Mouse (Mus musculus) heart, embryonic 13.5 days (tissue): ENCODE data around the gene Nicn1. TPM values are rescaled to one million over a fixed set of nuclear protein-coding genes. Genes with fewer than 3 reads are reported as not detected.
A peak's percentile ranks its signal among the peaks of the same experiment; 100 is the strongest.
"Not testable (repeated sequence)": the region's sequence is repeated elsewhere in the genome, so short reads cannot be mapped to it uniquely, and the experiment has no call there.

Experiments used
- ATAC-seq: fragments of 200-750 bp; cut with Nextera tagmentation; 2 replicates; pipeline ENCODE4 v1.8.0; 2017; ENCODE audit warnings: moderate TSS enrichment; ENCODE audit not compliant: insufficient number of reproducible peaks, low FRiP score, low TSS enrichment; ENCODE audit errors: extremely low read depth
- H3K27ac ChIP-seq: fragments of 300-500 bp; sonication (generic); replicated peaks from 2 replicates; pipeline ENCODE4 v1.5.1; 2015; ENCODE audit warnings: moderate library complexity, mild to moderate bottlenecking, inconsistent platforms
- H3K27me3 ChIP-seq: fragments of 300-500 bp; sonication (generic); replicated peaks from 2 replicates; pipeline ENCODE4 v1.6.1; 2015; ENCODE audit warnings: mild to moderate bottlenecking, inconsistent platforms
- H3K36me3 ChIP-seq: fragments of 300-500 bp; sonication (generic); 2 replicates; pipeline ENCODE4 v1.6.1; 2015; ENCODE audit warnings: mild to moderate bottlenecking, inconsistent platforms
- H3K4me1 ChIP-seq: fragments of 300-500 bp; sonication (generic); 2 replicates; pipeline ENCODE4 v1.6.1; 2015; ENCODE audit warnings: inconsistent platforms
- H3K4me2 ChIP-seq: fragments of 300-500 bp; sonication (generic); 2 replicates; pipeline ENCODE4 v1.6.1; 2015; ENCODE audit warnings: inconsistent platforms, mild to moderate bottlenecking, moderate library complexity
- H3K4me3 ChIP-seq: fragments of 300-500 bp; sonication (generic); 2 replicates; pipeline ENCODE4 v1.5.1; 2015; ENCODE audit warnings: moderate library complexity, mild to moderate bottlenecking, inconsistent platforms
- H3K9ac ChIP-seq: fragments of 300-500 bp; sonication (generic); 2 replicates; pipeline ENCODE4 v1.6.1; 2015; ENCODE audit warnings: inconsistent platforms, mild to moderate bottlenecking, moderate library complexity
- H3K9me3 ChIP-seq: fragments of 300-500 bp; sonication (generic); 2 replicates; pipeline ENCODE4 v1.6.1; 2016; ENCODE audit warnings: inconsistent platforms
- WGBS: fragments of 180-500 bp; shearing (Covaris S2); methylation state at CpG from one replicate; pipeline ENCODE4 v1.1.7; 2015; ENCODE audit warnings: mixed read lengths; 5-methylcytosine and 5-hydroxymethylcytosine counted together
- polyA plus RNA-seq: library from polyadenylated mRNA; unstranded; fragments of >200 nt; fragmentation: Nextera tagmentation; extraction: Ambion mirVana; gene quantifications from 2 replicates; pipeline ENCODE4 v1.2.1, GENCODE M21; 2015

The Nicn1 gene
- polyA plus RNA-seq, 1 experiment from 2014 or later, result 24.3 TPM

- Histone ChIP-seq H3K4me2 (peak overlapping the region; percentile 83), H3K27me3 (no peaks in the 10 kb centered on the region), H3K9ac (peak overlapping the region; percentile 96), H3K9me3 (no peaks in the 10 kb centered on the region), H3K4me3 (peak overlapping the region; percentile 87), H3K4me1 (peaks cover 81% of the 10 kb centered on the region), H3K36me3 (peaks cover 4% of the 10 kb centered on the region; the same call in 1 of the 2 replicates), H3K27ac (peak overlapping the region; percentile 99)
- WGBS, result 3% methylated on average over 10 of the region's 10 CpGs
- no peak for ATAC-seq
These were observed 25.9 kb upstream of the Nicn1 start for GRCm38 (mm10) chr9:108264191-108264921.

- Histone ChIP-seq H3K4me2 (no peak overlapping the region), H3K4me3 (no peak overlapping the region), H3K36me3 (no peaks in the 10 kb centered on the region), H3K27ac (peak overlapping the region; percentile 99), H3K4me1 (peaks cover 65% of the 10 kb centered on the region), H3K9ac (no peak overlapping the region), H3K9me3 (no peaks in the 10 kb centered on the region), H3K27me3 (no peaks in the 10 kb centered on the region)
- WGBS, result 57% methylated on average over 10 of the region's 10 CpGs
- no peak for ATAC-seq
These were observed 23.8 kb upstream of the Nicn1 start for GRCm38 (mm10) chr9:108266261-108266935.

GRCm38 (mm10) chr9:108267691-108268090, 22.5 kb upstream of the Nicn1 start:
- Histone ChIP-seq H3K9me3 (no peaks in the 10 kb centered on the region), H3K36me3 (no peaks in the 10 kb centered on the region), H3K27ac (peak overlapping the region; percentile 65), H3K9ac (no peak overlapping the region), H3K4me2 (peak overlapping the region; percentile 5; the same call in 1 of the 2 replicates), H3K4me1 (peaks cover 63% of the 10 kb centered on the region), H3K27me3 (no peaks in the 10 kb centered on the region), H3K4me3 (no peak overlapping the region)
- 38% methylated on average over 7 of the region's 7 CpGs for WGBS
- no peak for ATAC-seq

GRCm38 (mm10) chr9:108268701-108269100, 21.5 kb upstream of the Nicn1 start:
- not testable (repeated sequence) for ATAC-seq
- H3K4me1 ChIP-seq, result peaks cover 64% of the 10 kb centered on the region
- 66% methylated on average over 6 of the region's 7 CpGs for WGBS

GRCm38 (mm10) chr9:108271941-108272340, 18.3 kb upstream of the Nicn1 start:
- Histone ChIP-seq H3K4me2 (no peak overlapping the region), H3K9ac (no peak overlapping the region), H3K36me3 (no peaks in the 10 kb centered on the region), H3K27ac (0 out of 2 replicates have a peak overlapping the region, but pooled peaks have one; percentile 1), H3K4me3 (no peak overlapping the region), H3K4me1 (peaks cover 49% of the 10 kb centered on the region), H3K27me3 (no peaks in the 10 kb centered on the region), H3K9me3 (no peaks in the 10 kb centered on the region)
- ATAC-seq, result no peak
- 26% methylated on average over 2 of the region's 2 CpGs for WGBS

More at GRCm38 (mm10) chr9:108268701-108269100, 21.5 kb upstream of the Nicn1 start:
- not testable (repeated sequence) for H3K4me2 ChIP-seq, H3K9ac ChIP-seq, H3K36me3 ChIP-seq, H3K9me3 ChIP-seq, H3K4me3 ChIP-seq, H3K27me3 ChIP-seq, H3K27ac ChIP-seq

GRCm38 (mm10) chr9:108272691-108273090, 17.5 kb upstream of the Nicn1 start:
- H3K4me3 ChIP-seq, result no peak overlapping the region
- no peaks in the 10 kb centered on the region for H3K36me3 ChIP-seq
- peaks cover 43% of the 10 kb centered on the region for H3K4me1 ChIP-seq
- ATAC-seq, result no peak
- no peak overlapping the region for H3K4me2 ChIP-seq
- peak overlapping the region; percentile 26; the same call in 1 of the 2 replicates for H3K9ac ChIP-seq
- WGBS, result 55% methylated on average over 5 of the region's 5 CpGs
- H3K27ac ChIP-seq, result peak overlapping the region; percentile 1; the same call in 1 of the 2 replicates
- H3K9me3 ChIP-seq, result no peaks in the 10 kb centered on the region
- H3K27me3 ChIP-seq, result no peaks in the 10 kb centered on the region

GRCm38 (mm10) chr9:108273485-108273884, 16.7 kb upstream of the Nicn1 start:
- Histone ChIP-seq H3K27ac (no peak overlapping the region), H3K9ac (no peak overlapping the region), H3K4me3 (no peak overlapping the region), H3K4me2 (no peak overlapping the region), H3K9me3 (no peaks in the 10 kb centered on the region), H3K27me3 (no peaks in the 10 kb centered on the region), H3K36me3 (no peaks in the 10 kb centered on the region), H3K4me1 (peaks cover 37% of the 10 kb centered on the region)
- 73% methylated on average over 4 of the region's 4 CpGs for WGBS
- no peak for ATAC-seq

GRCm38 (mm10) chr9:108274476-108275330, 15.5 kb upstream of the Nicn1 start:
- ATAC-seq, result no peak
- Histone ChIP-seq H3K9me3 (no peaks in the 10 kb centered on the region), H3K4me3 (no peak overlapping the region), H3K4me1 (peaks cover 30% of the 10 kb centered on the region), H3K27me3 (no peaks in the 10 kb centered on the region), H3K9ac (no peak overlapping the region), H3K27ac (peak overlapping the region; percentile 40; the same call in 1 of the 2 replicates), H3K4me2 (no peak overlapping the region), H3K36me3 (no peaks in the 10 kb centered on the region)
- 58% methylated on average over 5 of the region's 5 CpGs for WGBS

- no peak for ATAC-seq
- WGBS, result 19% methylated on average over 6 of the region's 6 CpGs
- Histone ChIP-seq H3K36me3 (no peaks in the 10 kb centered on the region), H3K4me2 (no peak overlapping the region), H3K9me3 (no peaks in the 10 kb centered on the region), H3K27ac (peak overlapping the region; percentile 40; the same call in 1 of the 2 replicates), H3K4me1 (peaks cover 34% of the 10 kb centered on the region), H3K27me3 (no peaks in the 10 kb centered on the region), H3K4me3 (no peak overlapping the region), H3K9ac (no peak overlapping the region)
These were observed 14.9 kb upstream of the Nicn1 start for GRCm38 (mm10) chr9:108275331-108275659.

- Histone ChIP-seq H3K27me3 (no peaks in the 10 kb centered on the region), H3K27ac (no peak overlapping the region), H3K4me1 (peaks cover 24% of the 10 kb centered on the region), H3K4me2 (no peak overlapping the region), H3K36me3 (no peaks in the 10 kb centered on the region), H3K9ac (no peak overlapping the region), H3K4me3 (no peak overlapping the region), H3K9me3 (no peaks in the 10 kb centered on the region)
- no peak for ATAC-seq
- 61% methylated on average over 10 of the region's 10 CpGs for WGBS
These were observed 11.4 kb upstream of the Nicn1 start for GRCm38 (mm10) chr9:108278697-108279450.
